Mouse (Mus musculus) urinary bladder, postnatal 4 days (tissue): ENCODE data around the gene Cysltr2.

Experiments used
- DNase-seq, 2 experiments: peaks; one replicate each; pipeline ENCODE4 v3.0.0; 2021 to 2022; ENCODE audit warnings: low spot score in 2 of 2

Gene Cysltr2

GRCm38 (mm10) chr14:72986044-72986443 lies 62.9 kb downstream of the Cysltr2 start:
- DNase-seq: no peak

GRCm38 (mm10) chr14:72985113-72985512 lies 63.8 kb downstream of the Cysltr2 start:
- no peak for DNase-seq

GRCm38 (mm10) chr14:72983456-72983855 lies 65.5 kb downstream of the Cysltr2 start:
- DNase-seq: peak; percentile 83 to 85

- no peak for DNase-seq
These were observed 65.9 kb downstream of the Cysltr2 start for GRCm38 (mm10) chr14:72982981-72983436.

GRCm38 (mm10) chr14:72980761-72981160 lies 68.2 kb downstream of the Cysltr2 start:
- no peak for DNase-seq

- DNase-seq: no peak
These were observed 68.8 kb downstream of the Cysltr2 start for GRCm38 (mm10) chr14:72980106-72980505.

GRCm38 (mm10) chr14:72976111-72976510 lies 72.8 kb downstream of the Cysltr2 start:
- DNase-seq: no peak
